Mouse (Mus musculus): ENCODE data around the gene Zfp334. TPM values are rescaled to one million over a fixed set of nuclear protein-coding genes. Genes with fewer than 3 reads are reported as not detected.

The Zfp334 gene
- polyA plus RNA-seq, 1 experiment, result not detected

- 52% methylated on average over 3 of the region's 3 CpGs for WGBS
- Histone ChIP-seq H3K4me3 (ENCODE audit: insufficient read depth, low read depth, low read length) (no peak overlapping the region), H3K27ac (ENCODE audit: insufficient read depth, low read depth, low read length) (no peak overlapping the region), H3K4me1 (ENCODE audit: control insufficient read depth, insufficient read depth, low read length) (peaks cover 16% of the 10 kb centered on the region; the same call in 1 of the 2 replicates)
- TF ChIP-seq POLR2A (IDR thresholded peaks at IDR 0.05; ENCODE audit: insufficient read depth, low read depth, low read length), result no peak
- TF ChIP-seq CTCF (IDR thresholded peaks at IDR 0.05; ENCODE audit: insufficient read depth, low read depth, low read length), result no peak
Measured at GRCm38 (mm10) chr2:165413884-165414283, 25.8 kb upstream of the Zfp334 start.

- Histone ChIP-seq H3K4me3 (ENCODE audit: insufficient read depth, low read depth, low read length) (no peak overlapping the region), H3K4me1 (ENCODE audit: control insufficient read depth, insufficient read depth, low read length) (peaks cover 37% of the 10 kb centered on the region), H3K27ac (ENCODE audit: insufficient read depth, low read depth, low read length) (peak overlapping the region; percentile 19; the same call in 1 of the 2 replicates)
- TF ChIP-seq CTCF (IDR thresholded peaks at IDR 0.05; ENCODE audit: insufficient read depth, low read depth, low read length) (peak; percentile 50; the same call in 1 of the 2 replicates), POLR2A (IDR thresholded peaks at IDR 0.05; ENCODE audit: insufficient read depth, low read depth, low read length) (no peak)
- 18% methylated on average over 10 of the region's 10 CpGs for WGBS
Measured at GRCm38 (mm10) chr2:165407700-165408301, 19.7 kb upstream of the Zfp334 start.

GRCm38 (mm10) chr2:165405351-165405750 lies 17.3 kb upstream of the Zfp334 start:
- peak overlapping the region; percentile 87; the same call in 1 of the 2 replicates for H3K27ac ChIP-seq (ENCODE audit: insufficient read depth, low read depth, low read length)
- 19% methylated on average over 6 of the region's 6 CpGs for WGBS
- TF ChIP-seq CTCF (IDR thresholded peaks at IDR 0.05; ENCODE audit: insufficient read depth, low read depth, low read length), result no peak
- no peak for TF ChIP-seq POLR2A (IDR thresholded peaks at IDR 0.05; ENCODE audit: insufficient read depth, low read depth, low read length)
- H3K4me1 ChIP-seq (ENCODE audit: control insufficient read depth, insufficient read depth, low read length), result peaks cover 47% of the 10 kb centered on the region
- no peak overlapping the region for H3K4me3 ChIP-seq (ENCODE audit: insufficient read depth, low read depth, low read length)

GRCm38 (mm10) chr2:165404951-165405350 lies 16.9 kb upstream of the Zfp334 start:
- 73% methylated on average over 9 of the region's 9 CpGs for WGBS
- H3K4me3 ChIP-seq (ENCODE audit: insufficient read depth, low read depth, low read length), result no peak overlapping the region
- H3K4me1 ChIP-seq (ENCODE audit: control insufficient read depth, insufficient read depth, low read length), result peaks cover 47% of the 10 kb centered on the region

GRCm38 (mm10) chr2:165398164-165398785 lies 10.2 kb upstream of the Zfp334 start:
- H3K27ac ChIP-seq (ENCODE audit: insufficient read depth, low read depth, low read length), result no peak overlapping the region
- WGBS, result 82% methylated on average over 15 of the region's 15 CpGs
- TF ChIP-seq CTCF (IDR thresholded peaks at IDR 0.05; ENCODE audit: insufficient read depth, low read depth, low read length) (no peak), POLR2A (IDR thresholded peaks at IDR 0.05; ENCODE audit: insufficient read depth, low read depth, low read length) (no peak)
- H3K4me3 ChIP-seq (ENCODE audit: insufficient read depth, low read depth, low read length), result no peak overlapping the region
- peaks cover 39% of the 10 kb centered on the region for H3K4me1 ChIP-seq (ENCODE audit: control insufficient read depth, insufficient read depth, low read length)

More at GRCm38 (mm10) chr2:165404951-165405350, 16.9 kb upstream of the Zfp334 start:
- peak overlapping the region; percentile 23; the same call in 1 of the 2 replicates for H3K27ac ChIP-seq (ENCODE audit: insufficient read depth, low read depth, low read length)
- TF ChIP-seq POLR2A (IDR thresholded peaks at IDR 0.05; ENCODE audit: insufficient read depth, low read depth, low read length), result no peak
- TF ChIP-seq CTCF (IDR thresholded peaks at IDR 0.05; ENCODE audit: insufficient read depth, low read depth, low read length), result no peak

GRCm38 (mm10) chr2:165397502-165398163 lies 9.6 kb upstream of the Zfp334 start:
- WGBS, result 54% methylated on average over 23 of the region's 23 CpGs
- Histone ChIP-seq H3K4me1 (ENCODE audit: control insufficient read depth, insufficient read depth, low read length) (peaks cover 34% of the 10 kb centered on the region), H3K27ac (ENCODE audit: insufficient read depth, low read depth, low read length) (peak overlapping the region; percentile 30; the same call in 1 of the 2 replicates), H3K4me3 (ENCODE audit: insufficient read depth, low read depth, low read length) (no peak overlapping the region)
- TF ChIP-seq POLR2A (IDR thresholded peaks at IDR 0.05; ENCODE audit: insufficient read depth, low read depth, low read length) (no peak), CTCF (IDR thresholded peaks at IDR 0.05; ENCODE audit: insufficient read depth, low read depth, low read length) (no peak)

- Histone ChIP-seq H3K4me3 (ENCODE audit: insufficient read depth, low read depth, low read length) (no peak overlapping the region), H3K27ac (ENCODE audit: insufficient read depth, low read depth, low read length) (0 out of 2 replicates have a peak overlapping the region, but pooled peaks have one; percentile 30), H3K4me1 (ENCODE audit: control insufficient read depth, insufficient read depth, low read length) (peaks cover 32% of the 10 kb centered on the region)
- TF ChIP-seq POLR2A (IDR thresholded peaks at IDR 0.05; ENCODE audit: insufficient read depth, low read depth, low read length), result no peak
- 54% methylated on average over 18 of the region's 20 CpGs for WGBS
Measured at GRCm38 (mm10) chr2:165396831-165397501, 8.9 kb upstream of the Zfp334 start.

GRCm38 (mm10) chr2:165392156-165392555 lies 4.1 kb upstream of the Zfp334 start:
- no peak overlapping the region for H3K4me3 ChIP-seq (ENCODE audit: insufficient read depth, low read depth, low read length)
- peaks cover 12% of the 10 kb centered on the region for H3K4me1 ChIP-seq (ENCODE audit: control insufficient read depth, insufficient read depth, low read length)
- TF ChIP-seq CTCF (IDR thresholded peaks at IDR 0.05; ENCODE audit: insufficient read depth, low read depth, low read length) (no peak), POLR2A (IDR thresholded peaks at IDR 0.05; ENCODE audit: insufficient read depth, low read depth, low read length) (no peak)
- 45% methylated on average over 4 of the region's 4 CpGs for WGBS
- peak overlapping the region; percentile 79 for H3K27ac ChIP-seq (ENCODE audit: insufficient read depth, low read depth, low read length)

Data from olfactory bulb, adult 2 months (tissue).